Mouse (Mus musculus) erythroblast, embryonic 14.5 days (primary cell): ENCODE results near the gene Obsl1.

Experiments
- GATA1 ChIP-seq: IDR thresholded peaks from 2 replicates; pipeline ENCODE4 v1.6.1; 2012; ENCODE audit warnings: low read length, inconsistent platforms, mixed read lengths
- TAL1 ChIP-seq: IDR thresholded peaks from 3 replicates; pipeline ENCODE4 v1.6.1; 2012; ENCODE audit warnings: low read length, inconsistent platforms, mixed read lengths

GRCm38 (mm10) chr1:75480735-75481134 lies 25.5 kb downstream of the Obsl1 start:
- TF ChIP-seq GATA1 (no peak), TAL1 (no peak)
